Mouse (Mus musculus) large intestine, adult 2 months (tissue): ENCODE results near the gene Hyal3. TPM values are rescaled to one million over a fixed set of nuclear protein-coding genes. Genes with fewer than 3 reads are reported as not detected.
A peak's percentile ranks its signal among the peaks of the same experiment; 100 is the strongest.

Source experiments
- DNase-seq: peaks from one replicate; pipeline ENCODE4 v3.0.0-alpha.2; 2012; ENCODE audit warnings: low read depth, low spot score
- WGBS: fragments of 180-500 bp; shearing (Covaris S2); methylation state at CpG from one replicate; pipeline ENCODE4 v1.1.7; 2018; 5-methylcytosine and 5-hydroxymethylcytosine counted together
- polyA plus RNA-seq: library from polyadenylated mRNA; depleted of rRNA; stranded (reverse); fragments of >200 nt; gene quantifications from 2 replicates; pipeline ENCODE4 v1.2.3, GENCODE M21; 2012; rRNA removed

Gene Hyal3
- polyA plus RNA-seq, 1 experiment, result 0.57 TPM

GRCm38 (mm10) chr9:107629901-107630425 lies 49.3 kb downstream of the Hyal3 start:
- no peak for DNase-seq
- WGBS, result 18% methylated on average over 14 of the region's 14 CpGs

- 41% methylated on average over 4 of the region's 4 CpGs for WGBS
- no peak for DNase-seq
Measured at GRCm38 (mm10) chr9:107630576-107630975, 50.0 kb downstream of the Hyal3 start.

- 82% methylated on average over 9 of the region's 9 CpGs for WGBS
- no peak for DNase-seq
Measured at GRCm38 (mm10) chr9:107631311-107631826, 50.8 kb downstream of the Hyal3 start.

GRCm38 (mm10) chr9:107631861-107632260 lies 51.2 kb downstream of the Hyal3 start:
- 90% methylated on average over 8 of the region's 8 CpGs for WGBS
- DNase-seq, result no peak

- 5% methylated on average over 6 of the region's 6 CpGs for WGBS
- no peak for DNase-seq
Measured at GRCm38 (mm10) chr9:107632478-107632877, 51.9 kb downstream of the Hyal3 start.

GRCm38 (mm10) chr9:107633091-107633660 lies 52.6 kb downstream of the Hyal3 start:
- under 1% methylated on average over 33 of the region's 33 CpGs for WGBS
- no peak for DNase-seq

GRCm38 (mm10) chr9:107633661-107634405 lies 53.2 kb downstream of the Hyal3 start:
- no peak for DNase-seq
- WGBS, result 1% methylated on average over 15 of the region's 15 CpGs

GRCm38 (mm10) chr9:107634406-107635278 lies 54.0 kb downstream of the Hyal3 start:
- 2% methylated on average over 35 of the region's 35 CpGs for WGBS
- no peak for DNase-seq

- 4% methylated on average over 38 of the region's 38 CpGs for WGBS
- peak; percentile 95 for DNase-seq
Measured at GRCm38 (mm10) chr9:107635279-107636028, 54.8 kb downstream of the Hyal3 start, which contains the start of gene Gnai2. TSS of gene Gnai2 (minus strand) at chr9:107635367.

Other genes with a start within 250 kb of the Hyal3 start
- gene Hemk1, start 242.5 kb upstream of the Hyal3 start, polyA plus RNA-seq, result 12.2 and 12.8 TPM in 2 replicates
- gene 6430571L13Rik, start 240.2 kb upstream of the Hyal3 start, polyA plus RNA-seq, result 0.05 and 0.16 TPM in 2 replicates
- 2.2 and 4.1 TPM in 2 replicates for gene Cacna2d2, start 181.2 kb upstream of the Hyal3 start, polyA plus RNA-seq
- gene Tmem115, start 46.9 kb upstream of the Hyal3 start, polyA plus RNA-seq, result 48.8 and 55.0 TPM in 2 replicates
- gene Cyb561d2, start 38.6 kb upstream of the Hyal3 start, polyA plus RNA-seq, result 42.8 and 43.7 TPM in 2 replicates
- 27.7 and 31.6 TPM in 2 replicates for gene Nprl2, start 38.6 kb upstream of the Hyal3 start, polyA plus RNA-seq
- 0.29 and 0.40 TPM in 2 replicates for gene Zmynd10, start 33.5 kb upstream of the Hyal3 start, polyA plus RNA-seq
- gene Rassf1, start 29.3 kb upstream of the Hyal3 start, polyA plus RNA-seq, result 28.6 and 37.1 TPM in 2 replicates
- 45.2 and 46.3 TPM in 2 replicates for gene Tusc2, start 17.6 kb upstream of the Hyal3 start, polyA plus RNA-seq
- 76.1 and 127 TPM in 2 replicates for gene Hyal2, start 12.9 kb upstream of the Hyal3 start, polyA plus RNA-seq
- 1.7 and 4.5 TPM in 2 replicates for gene Hyal1, start 3.9 kb upstream of the Hyal3 start, polyA plus RNA-seq
- gene Naa80, start 1.9 kb upstream of the Hyal3 start, polyA plus RNA-seq, result 19.0 and 29.1 TPM in 2 replicates
- gene Ifrd2, start 6.8 kb downstream of the Hyal3 start, polyA plus RNA-seq, result 60.1 and 74.4 TPM in 2 replicates
- gene Sema3b, start 28.4 kb downstream of the Hyal3 start, polyA plus RNA-seq, result 38.6 and 47.6 TPM in 2 replicates
- gene Gnai2, start 54.5 kb downstream of the Hyal3 start, polyA plus RNA-seq, result 470 and 526 TPM in 2 replicates
- 1.5 and 1.7 TPM in 2 replicates for gene Slc38a3, start 88.7 kb downstream of the Hyal3 start, polyA plus RNA-seq
- 0.35 and 0.55 TPM in 2 replicates for gene Gnat1, start 98.9 kb downstream of the Hyal3 start, polyA plus RNA-seq
- 14.1 and 20.1 TPM in 2 replicates for gene Sema3f, start 129.7 kb downstream of the Hyal3 start, polyA plus RNA-seq
- 37.9 and 62.1 TPM in 2 replicates for gene Rbm5, start 190.2 kb downstream of the Hyal3 start, polyA plus RNA-seq